Mouse (Mus musculus) embryonic facial prominence, embryonic 15.5 days (tissue): ENCODE data around the gene Tubg2. TPM values are rescaled to one million over a fixed set of nuclear protein-coding genes. Genes with fewer than 3 reads are reported as not detected.

ENCODE experiments used
- ATAC-seq: fragments of 200-750 bp; cut with Nextera tagmentation; 2 replicates; pipeline ENCODE4 v1.8.0; 2017; ENCODE audit warnings: low read depth, moderate TSS enrichment; ENCODE audit not compliant: insufficient number of reproducible peaks, low FRiP score, low TSS enrichment
- H3K27ac ChIP-seq: fragments of 300-500 bp; sonication (generic); replicated peaks from 2 replicates; pipeline ENCODE4 v1.5.1; 2015; ENCODE audit warnings: mild to moderate bottlenecking, inconsistent platforms
- H3K27me3 ChIP-seq: fragments of 300-500 bp; sonication (generic); 2 replicates; pipeline ENCODE4 v1.6.1; 2015; ENCODE audit warnings: inconsistent platforms
- H3K36me3 ChIP-seq: fragments of 300-500 bp; sonication (generic); 2 replicates; pipeline ENCODE4 v1.6.1; 2015; ENCODE audit warnings: mild to moderate bottlenecking, inconsistent platforms
- H3K4me1 ChIP-seq: fragments of 300-500 bp; sonication (generic); 2 replicates; pipeline ENCODE4 v1.6.1; 2015; ENCODE audit warnings: inconsistent platforms
- H3K4me2 ChIP-seq: fragments of 300-500 bp; sonication (generic); replicated peaks from 2 replicates; pipeline ENCODE4 v1.6.1; 2015; ENCODE audit warnings: mild to moderate bottlenecking, inconsistent platforms
- H3K4me3 ChIP-seq: fragments of 300-500 bp; sonication (generic); replicated peaks from 2 replicates; pipeline ENCODE4 v1.5.1; 2015; ENCODE audit warnings: mild to moderate bottlenecking, inconsistent platforms
- H3K9ac ChIP-seq: fragments of 300-500 bp; sonication (generic); 2 replicates; pipeline ENCODE4 v1.6.1; 2015; ENCODE audit warnings: inconsistent platforms
- H3K9me3 ChIP-seq: fragments of 300-500 bp; sonication (generic); replicated peaks from 2 replicates; pipeline ENCODE4 v1.6.1; 2016; ENCODE audit warnings: inconsistent platforms
- WGBS: fragments of 180-500 bp; shearing (Covaris S2); methylation state at CpG from one replicate; pipeline ENCODE4 v1.1.7; 2015; 5-methylcytosine and 5-hydroxymethylcytosine counted together
- microRNA-seq: library from miRNA; unstranded; fragments of <30 nt; microRNA quantifications from one replicate; pipeline ENCODE4, GENCODE M21; 2016; ENCODE audit warnings: borderline number of aligned reads
- polyA plus RNA-seq: library from polyadenylated mRNA; unstranded; fragments of >200 nt; fragmentation: Nextera tagmentation; extraction: Ambion mirVana; gene quantifications from 2 replicates; pipeline ENCODE4 v1.2.1, GENCODE M21; 2015

Tubg2 gene
- polyA plus RNA-seq, 1 experiment from 2014 or later: 11.9 TPM

DNA sequence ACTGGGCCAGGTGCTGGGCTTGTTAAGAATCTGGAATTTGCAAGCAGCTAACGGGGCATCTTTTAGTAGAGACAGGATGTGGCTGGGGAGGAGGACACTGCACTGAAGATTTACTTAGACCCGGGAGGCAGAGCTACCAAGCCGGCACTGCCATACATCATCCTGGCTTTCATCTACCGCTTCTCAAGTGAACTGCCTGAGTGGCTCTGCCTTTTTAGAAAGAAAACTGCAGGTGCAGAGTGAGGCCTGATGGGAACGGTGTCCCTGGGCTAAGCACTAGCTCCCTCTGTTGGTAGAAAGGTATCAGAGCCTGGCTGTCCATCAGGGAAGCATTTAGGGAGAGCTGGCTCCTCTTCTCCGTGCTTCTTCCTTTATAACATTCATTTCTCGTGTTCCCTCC lies 45.3 kb downstream of the Tubg2 start:
- WGBS: 28% methylated on average over 7 of the region's 7 CpGs
- Histone ChIP-seq H3K27ac (no peak overlapping the region), H3K4me2 (no peak overlapping the region), H3K4me3 (no peak overlapping the region), H3K36me3 (peaks cover 72% of the 10 kb centered on the region), H3K9ac (no peak overlapping the region), H3K4me1 (no peaks in the 10 kb centered on the region), H3K27me3 (no peaks in the 10 kb centered on the region), H3K9me3 (no peaks in the 10 kb centered on the region)
- no peak for ATAC-seq

Small RNAs within 50 kb of the gene (microRNA-seq; reads per million reads assigned to microRNA genes)
- not detected for gene Gm27626

Other genes with a start within 250 kb of the Tubg2 start
- 75.6 and 79.3 TPM in 2 replicates for gene Stat3, start 216.4 kb upstream of the Tubg2 start, polyA plus RNA-seq
- gene Cavin1, start 185.0 kb upstream of the Tubg2 start, polyA plus RNA-seq: 330 and 343 TPM in 2 replicates
- gene Atp6v0a1, start 146.5 kb upstream of the Tubg2 start, polyA plus RNA-seq: 36.8 and 40.3 TPM in 2 replicates
- 15.1 and 16.6 TPM in 2 replicates for gene Naglu, start 85.9 kb upstream of the Tubg2 start, polyA plus RNA-seq
- gene Hsd17b1, start 77.5 kb upstream of the Tubg2 start, polyA plus RNA-seq: 0.24 and 0.25 TPM in 2 replicates
- 43.2 and 44.9 TPM in 2 replicates for gene Coasy, start 73.3 kb upstream of the Tubg2 start, polyA plus RNA-seq
- gene Mlx, start 68.6 kb upstream of the Tubg2 start, polyA plus RNA-seq: 50.3 and 52.0 TPM in 2 replicates
- gene Psmc3ip, start 60.5 kb upstream of the Tubg2 start, polyA plus RNA-seq: 32.0 and 33.6 TPM in 2 replicates
- 25.3 and 26.7 TPM in 2 replicates for gene Retreg3, start 36.0 kb upstream of the Tubg2 start, polyA plus RNA-seq
- 69.7 and 73.4 TPM in 2 replicates for gene Tubg1, start 36.0 kb upstream of the Tubg2 start, polyA plus RNA-seq
- 2.0 and 2.2 TPM in 2 replicates for gene Cntnap1, start 14.6 kb downstream of the Tubg2 start, polyA plus RNA-seq
- 27.2 and 28.7 TPM in 2 replicates for gene Plekhh3, start 15.4 kb downstream of the Tubg2 start, polyA plus RNA-seq
- gene Ccr10, start 19.5 kb downstream of the Tubg2 start, polyA plus RNA-seq: 0.24 and 0.50 TPM in 2 replicates
- 16.5 and 18.7 TPM in 2 replicates for gene Ezh1, start 70.6 kb downstream of the Tubg2 start, polyA plus RNA-seq
- gene Ramp2, start 90.1 kb downstream of the Tubg2 start, polyA plus RNA-seq: 138 and 139 TPM in 2 replicates
- gene Vps25, start 97.8 kb downstream of the Tubg2 start, polyA plus RNA-seq: 122 and 133 TPM in 2 replicates
- gene Wnk4, start 104.7 kb downstream of the Tubg2 start, polyA plus RNA-seq: 12.5 and 14.3 TPM in 2 replicates
- 1.1 and 1.9 TPM in 2 replicates for gene Cntd1, start 123.1 kb downstream of the Tubg2 start, polyA plus RNA-seq
- 160 and 165 TPM in 2 replicates for gene Coa3, start 123.2 kb downstream of the Tubg2 start, polyA plus RNA-seq
- gene Becn1, start 146.4 kb downstream of the Tubg2 start, polyA plus RNA-seq: 141 and 143 TPM in 2 replicates
- 124 and 126 TPM in 2 replicates for gene Psme3, start 160.3 kb downstream of the Tubg2 start, polyA plus RNA-seq
- 1.1 and 1.6 TPM in 2 replicates for gene Aoc2, start 169.2 kb downstream of the Tubg2 start, polyA plus RNA-seq
- gene Aoc3, start 174.7 kb downstream of the Tubg2 start, polyA plus RNA-seq: 0.77 and 0.94 TPM in 2 replicates
- not detected in 2 replicates for gene G6pc, start 211.7 kb downstream of the Tubg2 start, polyA plus RNA-seq